Mouse (Mus musculus): Measurements from ENCODE around the gene Nos1.

The Nos1 gene

GRCm38 (mm10) chr5:117997434-117997970 is 216.7 kb downstream of the Nos1 start:
- DNase-seq (ENCODE audit: low spot score) = no peak

DNA sequence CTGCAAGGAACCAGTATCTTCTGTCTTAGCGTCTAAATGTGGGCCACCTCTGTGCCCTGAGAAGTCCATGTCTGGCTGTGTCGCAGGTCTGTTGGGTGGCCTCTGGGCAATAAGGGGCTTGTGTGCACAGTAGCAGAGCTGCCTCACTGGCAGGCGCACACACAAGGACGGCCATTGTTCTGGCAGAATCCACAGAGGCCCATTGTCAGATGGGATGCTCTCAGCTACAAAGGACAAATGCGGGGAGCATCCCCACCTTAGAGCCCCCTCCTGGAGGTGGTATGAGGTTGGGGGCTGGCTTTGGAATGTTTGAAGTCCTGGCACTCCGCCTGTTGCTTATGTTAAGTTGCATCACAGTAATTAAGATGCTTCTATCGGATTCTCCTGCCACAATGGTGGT is 218.2 kb downstream of the Nos1 start:
- no peak for DNase-seq (ENCODE audit: low spot score)

DNA sequence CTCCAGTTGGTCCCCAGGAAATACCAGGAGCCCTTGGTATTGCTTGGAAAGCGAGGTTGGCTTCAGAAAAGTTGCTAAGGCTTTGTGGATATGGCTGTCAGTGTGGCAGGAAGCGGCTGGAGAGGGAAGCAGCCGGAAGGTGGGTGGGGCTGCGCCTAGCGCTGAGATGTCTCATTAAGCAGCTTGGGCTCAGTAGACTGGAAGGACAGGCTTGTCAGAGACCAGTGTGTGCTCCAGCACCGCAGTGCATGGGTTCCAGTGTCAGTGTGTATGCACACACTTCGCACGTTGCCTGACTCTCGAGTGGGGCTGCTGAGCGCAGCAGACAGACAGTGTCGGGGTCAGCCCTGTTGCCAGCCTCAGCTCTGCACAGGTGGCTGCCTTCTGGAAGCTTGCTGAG is 218.8 kb downstream of the Nos1 start:
- DNase-seq (ENCODE audit: low spot score) = no peak

GRCm38 (mm10) chr5:118002059-118002458 is 221.2 kb downstream of the Nos1 start:
- DNase-seq (ENCODE audit: low spot score) = peak; percentile 61

- peak; percentile 34 for DNase-seq (ENCODE audit: low spot score)
These were observed 223.8 kb downstream of the Nos1 start for GRCm38 (mm10) chr5:118004619-118005018.

- no peak for DNase-seq (ENCODE audit: low spot score)
These were observed 224.9 kb downstream of the Nos1 start for GRCm38 (mm10) chr5:118005728-118006127.

GRCm38 (mm10) chr5:118008344-118008743 is 227.5 kb downstream of the Nos1 start:
- DNase-seq (ENCODE audit: low spot score) = no peak
